Mouse (Mus musculus): ENCODE results near the gene Atp5h.

DNA sequence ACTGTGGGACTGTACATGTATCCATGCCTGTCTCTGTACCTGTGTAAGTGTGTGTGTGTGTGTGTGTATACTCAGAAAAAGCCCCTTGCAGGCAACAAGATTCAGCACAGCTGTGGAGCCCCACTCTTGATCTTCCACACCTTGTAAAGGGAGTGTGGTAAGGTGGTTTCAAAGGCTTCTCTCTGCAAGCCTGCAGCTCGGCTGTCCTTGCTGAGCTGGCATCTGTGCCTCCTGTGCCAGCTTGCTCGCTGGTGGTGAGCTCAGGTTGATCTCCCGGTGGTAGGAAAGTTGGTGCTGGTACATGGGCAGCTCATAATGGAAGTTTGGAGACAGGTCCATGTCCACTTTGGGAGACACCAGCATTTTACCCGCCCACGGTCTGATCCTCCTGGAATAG is 42.1 kb upstream of the Atp5h start:
- TF ChIP-seq CTCF (IDR thresholded peaks at IDR 0.05; ENCODE audit: extremely low read depth, insufficient read depth, low read length) (no peak), POLR2A (IDR thresholded peaks at IDR 0.05; ENCODE audit: extremely low read depth, insufficient read depth, low read length) (no peak)
